Mouse (Mus musculus) liver, adult (tissue): ENCODE results near the gene En2.

Source experiments
- GATA4 ChIP-seq: IDR thresholded peaks from 2 replicates; pipeline ENCODE4 v1.6.1; 2014; ENCODE audit warnings: mild to moderate bottlenecking, low read length; ENCODE audit not compliant: insufficient replicate concordance

En2 gene

DNA sequence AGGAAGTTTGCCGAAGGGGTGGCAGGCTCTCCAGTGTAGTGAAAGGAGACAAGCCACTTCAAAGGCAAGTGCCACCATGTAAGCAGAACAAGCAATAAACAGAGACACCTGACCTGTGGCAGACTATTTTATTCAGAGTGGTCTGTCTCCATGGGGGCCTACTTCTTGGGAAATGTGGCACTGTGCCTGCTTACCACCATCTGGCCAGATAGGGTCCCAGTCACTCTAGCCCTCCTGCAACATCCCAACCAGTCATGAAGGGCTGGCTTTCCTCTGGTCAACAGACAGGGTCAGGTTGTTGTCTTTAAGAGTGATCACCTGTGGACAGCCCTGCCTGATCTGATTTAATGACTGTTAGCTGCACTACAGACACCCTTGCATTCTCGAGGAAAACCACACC lies 30.0 kb downstream of the En2 start:
- TF ChIP-seq GATA4 = no peak

DNA sequence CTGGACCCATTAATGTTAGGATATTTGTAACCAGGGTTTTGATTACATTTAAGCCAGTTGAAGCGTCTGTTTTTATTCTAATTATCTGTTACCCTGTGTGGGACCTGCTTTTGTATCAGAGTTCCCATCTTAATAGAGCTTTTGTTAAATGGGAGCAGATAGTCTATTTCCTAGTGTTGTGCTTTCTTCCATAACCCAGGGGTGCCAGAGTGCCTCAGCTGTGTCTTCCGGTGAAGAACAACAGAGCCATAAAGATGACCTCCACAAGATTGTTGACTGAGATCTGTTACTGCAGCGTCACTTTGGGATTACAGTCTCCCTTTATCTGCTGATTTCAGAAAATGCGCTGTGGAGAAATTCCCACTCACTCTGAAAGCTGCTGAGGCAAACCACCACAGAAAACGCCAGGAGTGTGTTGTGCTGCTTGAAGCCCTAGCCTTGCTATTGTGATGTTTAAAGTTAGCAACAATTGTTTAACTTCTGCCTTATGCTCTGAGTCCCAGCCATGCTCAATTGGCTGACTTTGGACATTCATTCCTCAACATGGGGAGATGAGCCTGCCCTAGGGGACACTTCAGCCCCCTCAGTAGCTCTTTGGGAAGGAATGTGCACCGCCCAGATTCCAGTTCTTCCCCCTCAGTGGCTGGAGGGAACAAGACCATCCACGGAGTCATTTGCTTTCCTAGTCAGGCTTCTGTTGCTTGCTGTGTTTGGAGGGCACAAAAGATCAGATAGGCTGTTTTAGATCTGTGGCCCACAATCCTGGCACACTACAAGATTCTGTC lies 33.8 kb downstream of the En2 start:
- TF ChIP-seq GATA4 = no peak

DNA sequence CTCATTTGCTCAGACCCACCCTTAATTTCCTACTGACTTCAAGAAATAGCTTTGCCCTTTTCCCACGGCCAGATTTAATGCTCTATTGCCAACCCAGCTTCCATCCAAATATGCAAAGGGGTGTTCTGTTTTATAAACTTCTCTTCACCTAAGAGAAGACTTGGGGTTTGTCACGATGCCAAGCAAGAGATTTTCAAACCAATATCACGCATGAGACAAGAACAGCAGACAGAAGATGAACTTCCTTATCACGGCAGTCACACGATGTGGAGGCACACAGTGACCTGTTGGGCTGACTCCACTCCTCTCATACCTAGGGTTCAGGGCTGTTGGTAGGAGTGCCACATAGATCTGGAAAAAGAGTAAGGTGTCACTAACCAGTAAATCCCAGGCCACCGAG lies 37.6 kb downstream of the En2 start:
- TF ChIP-seq GATA4 = no peak

DNA sequence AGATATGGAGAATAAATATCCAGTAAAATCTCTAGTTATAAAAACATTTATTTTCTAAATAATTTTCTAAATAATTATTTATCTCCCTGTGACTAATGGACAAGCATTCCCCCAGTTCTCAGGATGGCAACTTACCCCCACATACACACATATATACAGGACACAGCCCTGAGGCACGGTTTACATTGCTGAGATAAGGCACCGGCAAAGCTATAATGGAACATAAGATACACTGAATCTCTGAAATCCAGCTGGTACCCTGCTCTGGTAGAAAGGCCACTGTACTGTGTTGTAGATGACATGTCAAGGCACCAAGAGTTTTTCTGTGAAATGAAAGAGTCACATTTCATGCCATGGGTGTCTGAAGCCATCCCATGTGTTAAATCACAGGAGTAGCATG lies 39.2 kb downstream of the En2 start:
- TF ChIP-seq GATA4 = no peak

DNA sequence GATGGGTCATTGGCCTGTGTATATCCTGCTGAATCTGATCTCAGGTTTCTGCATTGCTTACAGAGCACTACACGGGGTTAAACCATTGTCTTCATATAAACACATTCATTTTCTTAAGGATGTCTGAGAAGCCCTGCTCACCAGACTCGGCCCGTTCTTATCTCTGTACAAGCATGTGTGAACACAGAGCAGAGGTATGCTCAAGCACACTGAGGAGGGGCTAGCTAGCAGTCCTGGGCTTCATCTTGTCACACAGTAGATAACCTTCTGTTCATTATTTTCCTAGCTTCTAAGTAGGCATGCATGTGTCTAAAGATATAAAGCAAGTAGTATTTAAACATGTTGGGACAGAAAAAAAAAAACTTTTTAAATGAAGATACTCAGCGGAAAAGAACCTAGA lies 41.0 kb downstream of the En2 start:
- no peak for TF ChIP-seq GATA4

DNA sequence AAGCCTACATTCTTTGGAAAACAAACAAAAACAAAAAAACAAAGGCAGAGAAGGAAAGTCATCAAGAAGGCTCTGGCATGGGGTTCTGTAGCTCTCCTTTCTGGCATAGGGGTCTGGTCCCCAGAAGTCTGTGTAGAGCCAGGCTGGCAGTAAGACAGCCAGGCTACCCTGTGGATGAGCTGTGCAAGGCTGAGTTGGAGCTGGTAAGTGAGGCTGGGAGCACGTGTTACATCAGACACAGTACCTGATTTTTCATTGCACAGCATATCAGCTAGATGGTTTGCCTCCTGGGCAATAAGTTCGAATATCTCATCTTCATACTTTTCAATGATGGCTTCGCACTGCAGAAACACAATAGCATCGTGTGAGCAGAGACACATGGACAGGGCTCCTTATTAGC lies 41.5 kb downstream of the En2 start:
- no peak for TF ChIP-seq GATA4

DNA sequence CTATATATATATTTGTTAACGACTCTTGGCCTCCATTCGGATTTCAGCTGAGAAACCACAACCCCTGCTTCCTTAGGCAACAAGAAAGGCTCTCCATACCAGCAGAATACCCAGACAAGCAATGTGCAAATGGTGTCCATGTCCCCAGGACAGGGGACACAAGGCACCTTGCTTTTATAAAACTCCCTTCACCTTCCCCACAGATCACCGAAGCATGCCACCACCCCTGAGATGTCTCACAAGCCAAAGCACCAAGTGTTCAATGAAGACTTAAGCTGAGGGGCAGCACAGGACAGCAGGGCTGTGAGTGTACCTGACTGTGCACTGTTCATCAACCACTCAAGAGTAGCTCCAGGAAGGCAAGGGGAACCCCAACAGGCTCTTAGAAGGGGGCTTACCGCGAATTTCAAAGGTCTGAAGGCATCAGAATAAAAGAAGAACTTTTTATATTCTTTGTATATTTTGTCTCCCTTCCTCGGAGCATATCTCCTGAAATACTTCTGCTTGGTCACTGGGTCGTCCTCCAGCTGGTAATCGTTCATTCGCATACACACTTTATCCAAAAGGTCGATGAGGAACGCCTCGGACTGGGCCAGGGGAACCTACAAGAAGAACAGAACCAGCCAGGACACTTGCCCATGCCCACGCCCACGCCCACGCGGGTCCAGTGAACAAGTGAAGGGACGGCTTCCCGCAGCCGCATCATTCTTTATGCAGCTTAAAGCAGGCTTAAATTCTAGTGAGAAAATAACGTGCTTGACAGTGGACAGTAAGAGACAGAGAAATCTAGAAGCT lies 43.4 kb downstream of the En2 start:
- TF ChIP-seq GATA4 = no peak

DNA sequence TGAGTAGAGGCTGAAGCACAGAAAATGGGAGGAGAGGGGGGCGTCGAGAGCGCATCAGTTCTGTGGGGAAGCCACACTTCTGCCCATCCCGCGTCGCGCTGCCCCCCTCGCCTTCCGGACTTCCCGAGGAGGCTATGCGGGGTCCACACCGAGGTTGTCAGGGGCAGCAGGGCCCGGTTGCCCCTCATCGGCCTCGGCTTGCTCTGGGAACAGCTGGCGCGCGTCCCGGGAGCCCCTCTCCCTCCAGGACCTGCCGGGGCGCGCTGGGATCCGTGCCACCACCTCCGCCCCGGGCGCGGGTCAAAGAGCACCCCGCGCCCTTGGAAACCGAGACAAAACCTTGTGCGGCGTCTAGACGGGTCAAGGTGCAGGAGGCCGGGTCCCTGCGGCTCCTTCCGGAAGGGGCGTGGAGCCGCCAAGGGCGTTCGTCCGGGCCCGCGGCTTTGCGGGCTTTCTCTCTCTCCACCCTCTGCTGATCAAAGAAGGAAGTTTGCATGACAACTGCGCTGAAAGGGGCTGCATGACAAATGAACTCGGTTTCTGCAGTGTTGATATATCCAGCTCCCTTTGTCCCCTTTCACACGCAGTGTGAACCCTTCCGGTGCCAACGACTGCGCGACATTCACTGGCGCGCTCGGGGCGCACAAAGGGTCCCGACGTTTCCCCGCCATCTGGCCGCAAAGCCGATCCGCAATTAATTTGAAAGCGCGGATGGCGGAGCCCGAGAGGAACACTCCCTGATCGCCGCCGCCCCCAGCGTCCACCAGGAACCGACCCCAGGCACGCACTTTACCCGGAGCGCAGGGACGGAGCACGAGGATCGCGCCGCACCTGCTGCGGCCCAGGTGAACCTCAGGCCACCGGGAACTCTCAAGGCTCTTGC lies 44.3 kb downstream of the En2 start:
- no peak for TF ChIP-seq GATA4

DNA sequence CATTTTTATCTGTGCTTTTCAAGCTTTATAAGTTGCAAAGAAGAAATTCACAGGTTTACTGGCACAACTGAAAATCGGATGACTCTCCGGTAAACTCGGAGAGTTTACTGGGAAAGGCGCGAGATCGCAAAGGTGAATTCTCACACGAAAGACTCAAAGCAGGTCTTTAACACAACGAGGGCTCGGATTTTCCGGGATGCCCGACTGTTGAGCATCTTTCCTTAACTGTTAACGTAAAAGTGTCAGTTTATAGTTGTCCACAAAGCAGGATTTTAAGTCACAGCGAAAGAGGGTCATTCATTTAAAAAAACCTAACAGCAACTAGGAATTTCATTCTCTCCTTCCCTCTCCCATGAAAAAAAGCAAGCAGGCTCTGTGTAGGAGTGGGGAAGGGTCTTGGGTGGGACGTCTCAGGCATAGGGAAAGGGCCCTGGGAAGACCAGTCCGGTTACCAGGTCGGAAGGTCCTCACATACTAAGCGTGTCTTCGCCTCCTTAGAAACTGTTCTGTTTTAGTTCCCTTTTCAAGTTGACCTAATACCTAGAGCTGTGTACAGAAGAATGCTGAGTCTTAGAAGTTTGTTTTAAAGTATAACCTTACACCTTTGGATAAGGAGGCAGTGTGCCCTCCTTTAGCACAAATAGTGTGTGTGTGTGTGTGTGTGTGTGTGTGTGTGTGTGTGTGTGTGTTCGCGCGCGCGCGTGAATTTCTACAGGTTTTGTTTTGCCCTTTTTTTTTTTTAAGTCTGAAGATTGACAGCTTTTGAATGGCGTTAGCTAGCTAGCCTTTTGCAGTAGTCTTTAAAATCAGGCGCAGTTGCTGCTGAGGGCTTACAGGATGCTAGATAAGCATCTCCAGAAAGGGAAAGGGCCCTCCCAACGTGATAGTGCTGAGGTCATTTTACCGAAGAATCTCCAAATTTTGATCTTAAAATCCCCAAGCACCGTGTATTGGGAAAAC lies 45.4 kb downstream of the En2 start:
- TF ChIP-seq GATA4 = no peak

DNA sequence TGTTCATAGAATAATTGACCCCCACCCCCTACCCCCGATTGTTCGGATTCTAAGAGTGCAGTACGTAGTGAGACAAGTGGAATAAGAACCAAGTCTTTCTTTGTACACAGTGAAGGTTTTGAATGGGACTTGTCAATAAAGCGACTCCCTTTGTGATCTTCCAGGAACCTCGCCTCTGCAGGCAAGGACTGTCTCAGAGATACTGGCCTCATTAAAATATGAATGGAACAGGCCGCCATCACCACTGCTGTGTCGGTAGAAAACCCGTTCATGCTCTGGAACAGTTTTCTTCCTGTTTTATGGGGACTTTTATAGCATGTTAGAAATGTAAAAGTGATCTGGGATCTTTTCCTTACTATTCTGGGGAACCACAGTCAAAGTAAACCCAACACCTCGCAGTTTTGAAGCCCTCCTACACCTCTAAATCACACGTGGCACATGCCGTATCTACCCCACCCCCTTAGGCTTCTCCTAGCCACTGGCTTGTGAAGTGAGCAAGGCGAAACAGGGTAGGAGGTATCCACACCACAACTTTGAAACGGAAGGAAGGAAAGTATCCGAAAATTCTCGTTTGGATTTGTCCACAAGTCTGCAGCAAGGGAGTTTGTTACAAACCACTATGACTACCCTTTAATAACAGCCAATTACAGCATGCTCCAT lies 46.3 kb downstream of the En2 start:
- TF ChIP-seq GATA4 = no peak

DNA sequence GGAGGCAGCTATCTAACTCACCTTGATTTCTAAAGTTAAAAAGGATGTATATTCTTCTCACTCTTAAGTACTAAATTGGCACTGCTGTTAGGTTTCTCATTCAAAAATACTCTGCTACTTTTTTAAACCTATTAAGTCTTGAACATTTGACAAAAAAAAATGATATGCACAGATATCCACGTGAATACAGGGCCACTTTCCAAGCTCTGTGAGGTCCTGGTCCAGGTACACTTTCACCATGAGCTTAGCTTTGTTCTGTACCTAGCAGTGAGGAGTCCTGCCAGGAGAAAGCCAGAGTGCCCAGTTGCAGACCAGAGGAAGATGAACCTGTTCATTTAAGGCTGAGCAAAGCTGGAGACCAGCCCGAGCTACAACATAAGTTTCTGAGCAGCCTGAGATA lies 47.9 kb downstream of the En2 start:
- no peak for TF ChIP-seq GATA4

DNA sequence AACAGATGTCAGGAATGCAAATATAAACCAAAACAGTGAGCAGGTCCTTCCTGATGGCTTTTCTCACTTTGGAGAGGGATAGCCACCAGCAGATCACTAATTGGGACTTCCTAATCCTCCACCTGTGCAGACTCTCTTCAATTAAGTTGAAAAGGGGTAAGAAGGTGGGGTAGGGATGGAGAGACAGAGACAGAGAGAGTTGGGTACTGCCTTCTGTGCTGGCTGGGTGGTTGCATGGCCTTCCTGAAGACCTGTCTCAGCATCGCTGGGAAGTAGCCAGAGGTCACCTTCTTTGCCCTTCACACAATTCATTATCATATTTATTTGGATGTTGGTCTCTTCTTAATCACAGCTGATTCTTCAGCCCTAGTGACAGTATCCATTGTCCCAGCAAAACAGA lies 54.1 kb downstream of the En2 start:
- no peak for TF ChIP-seq GATA4
